Mouse (Mus musculus) adrenal gland, postnatal 4 days (tissue): ENCODE results near the gene Tirap. TPM values are rescaled to one million over a fixed set of nuclear protein-coding genes. Genes with fewer than 3 reads are reported as not detected.
A peak's percentile ranks its signal among the peaks of the same experiment; 100 is the strongest.

Experiments used
- DNase-seq, 2 experiments: peaks; one replicate each; pipeline ENCODE4 v3.0.0; 2021 to 2022; ENCODE audit warnings: low spot score in 2 of 2, mixed read lengths in 2 of 2
- total RNA-seq, 2 experiments: library from RNA; stranded (reverse); gene quantifications; 2 replicates each; pipeline ENCODE4 v1.2.3; 2021

Tirap gene
- total RNA-seq, 2 experiments from 2014 or later = 6.8 to 10.2 TPM

DNA sequence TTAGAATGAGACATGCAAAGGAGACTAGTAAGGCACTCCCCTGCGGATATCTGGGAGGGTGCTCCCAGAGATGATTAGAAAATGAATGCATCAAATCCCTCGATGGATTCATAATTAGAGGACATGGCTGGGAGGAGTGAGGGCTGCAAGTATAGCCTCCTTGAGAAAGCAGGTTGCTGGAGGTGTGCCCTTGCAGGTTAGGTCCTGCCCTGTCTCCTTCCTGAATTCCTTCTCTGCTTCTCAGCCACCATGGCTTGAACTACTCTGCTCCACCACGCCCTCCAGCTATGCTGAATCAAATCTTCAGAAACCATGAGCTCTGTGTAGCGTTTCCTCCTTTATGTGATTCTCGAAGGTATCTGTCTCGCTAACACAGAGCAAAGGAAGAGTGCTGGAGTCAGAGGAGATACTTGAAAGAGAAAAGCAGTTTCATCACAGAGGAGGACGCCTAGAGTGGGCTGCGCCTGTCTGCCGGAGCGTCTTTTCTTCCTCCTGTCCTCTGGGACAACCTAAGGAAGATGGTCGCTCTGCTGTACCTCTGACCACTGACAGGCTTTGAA lies 7.0 kb downstream of the Tirap start:
- no peak for DNase-seq

- no peak for DNase-seq
Measured at GRCm38 (mm10) chr9:35188700-35189099, 11.4 kb downstream of the Tirap start.

DNA sequence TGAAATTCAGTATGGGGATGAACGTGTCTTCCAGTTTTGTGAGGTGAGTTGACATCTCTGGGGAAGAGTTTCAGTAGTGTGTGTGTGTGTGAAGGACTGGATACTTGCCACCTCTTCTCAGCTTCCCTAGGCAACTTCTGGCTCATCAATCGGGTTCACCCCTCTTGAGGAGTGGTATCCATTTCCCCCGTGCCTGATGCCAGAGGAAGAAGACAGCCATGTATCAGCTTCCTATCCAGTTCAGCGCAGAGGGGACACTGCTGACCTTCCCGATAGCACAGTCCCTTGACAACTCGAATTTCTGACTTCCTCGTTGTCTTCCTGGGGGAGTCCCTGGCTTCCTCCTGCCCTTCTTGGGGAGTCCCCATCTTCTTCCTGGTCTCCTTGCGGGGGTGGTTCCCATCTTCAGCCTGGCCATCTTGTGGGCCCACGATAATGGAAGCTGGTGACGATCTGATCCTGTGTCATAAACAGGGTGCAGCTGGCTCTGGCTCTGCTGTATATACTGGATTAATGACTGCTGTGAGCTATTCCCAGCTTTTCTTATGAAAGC lies 12.7 kb downstream of the Tirap start:
- no peak for DNase-seq

GRCm38 (mm10) chr9:35186430-35186829 lies 13.7 kb downstream of the Tirap start:
- no peak for DNase-seq

DNA sequence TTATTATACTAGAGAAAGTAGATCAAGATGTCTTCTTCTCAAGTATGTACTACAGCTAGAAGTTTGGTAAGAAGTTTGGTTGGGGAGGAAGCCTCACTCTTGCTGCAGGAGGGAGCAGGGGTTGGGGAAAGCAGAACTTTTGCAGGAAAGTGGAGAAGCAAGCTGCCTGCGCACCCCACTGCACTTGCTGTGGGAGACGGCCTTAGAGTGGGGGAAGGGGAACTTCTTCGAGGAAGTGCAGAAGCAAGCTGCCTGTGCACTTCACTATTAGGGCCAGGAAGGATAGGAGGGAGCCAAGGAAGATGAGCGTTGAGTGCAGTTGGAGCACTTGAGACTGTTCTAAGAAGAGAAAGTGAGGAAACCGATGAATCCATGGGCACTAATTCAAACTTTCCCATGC lies 16.7 kb downstream of the Tirap start:
- DNase-seq = no peak

GRCm38 (mm10) chr9:35182832-35183231 lies 17.3 kb downstream of the Tirap start:
- DNase-seq = no peak

- no peak for DNase-seq
Measured at GRCm38 (mm10) chr9:35176124-35176659, 23.9 kb downstream of the Tirap start.

DNA sequence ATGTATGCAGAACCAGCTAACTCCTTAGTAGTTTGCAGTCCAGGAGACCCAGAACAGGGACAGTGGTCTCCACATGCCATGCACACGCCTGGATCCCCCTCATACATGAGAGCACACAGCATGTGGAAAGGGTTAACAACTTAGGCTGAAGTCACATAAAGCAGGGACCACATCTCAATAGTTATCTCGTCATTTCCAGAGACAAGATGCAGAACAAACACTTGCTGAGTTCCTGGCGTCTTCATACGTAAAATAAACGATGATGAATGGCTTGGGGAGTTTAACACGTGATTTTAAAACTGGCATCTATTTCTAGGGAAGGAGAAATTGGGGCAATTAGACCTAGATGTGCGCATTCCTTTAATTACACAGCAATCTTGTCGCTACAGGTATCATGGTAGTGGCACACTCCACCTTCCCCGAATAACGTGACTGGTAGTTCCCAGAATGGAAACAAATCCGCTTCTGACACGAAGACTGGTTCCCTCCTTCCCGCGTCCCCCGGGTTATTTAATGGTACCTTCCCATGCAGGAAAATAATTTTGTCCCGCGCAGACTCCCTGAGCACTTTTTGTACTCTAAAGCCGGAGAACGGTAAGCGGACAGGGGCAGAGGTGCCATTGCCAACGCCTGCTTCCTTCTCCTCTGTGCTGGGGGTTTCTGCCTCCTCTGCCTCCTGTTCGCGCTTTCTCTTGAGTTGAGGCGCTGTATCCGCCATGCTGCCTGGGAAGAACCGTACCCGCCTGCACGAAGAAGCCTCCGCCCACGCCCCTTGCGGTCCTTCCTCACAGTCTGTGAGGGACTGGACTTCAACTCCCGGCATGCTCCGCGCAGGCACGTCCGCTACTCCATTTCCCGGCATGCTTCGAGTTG lies 24.6 kb downstream of the Tirap start, which contains the start of gene Dcps:
Gene Dcps (minus strand): TSS at position 811 of the 873 bp plus-strand sequence.
- peak; percentile 77 to 81 for DNase-seq

DNA sequence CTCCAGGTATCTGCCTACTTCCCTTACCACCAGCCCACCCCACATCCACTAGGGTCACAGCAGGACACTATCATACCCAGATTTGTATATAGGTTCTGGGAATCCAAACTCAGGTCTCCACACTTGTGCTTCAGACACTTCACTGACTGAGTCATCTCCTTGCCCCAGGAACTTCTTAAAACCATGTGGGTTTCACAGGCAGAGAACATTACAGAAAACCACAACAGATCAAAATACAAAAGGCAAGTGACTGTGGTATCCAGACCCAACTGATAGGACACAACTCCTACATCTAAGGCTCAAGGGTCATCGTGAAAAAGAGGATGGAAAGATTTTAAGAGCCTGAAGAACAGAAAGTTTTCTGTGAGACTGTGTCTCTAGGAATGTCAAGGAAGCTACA lies 26.8 kb downstream of the Tirap start:
- no peak for DNase-seq

DNA sequence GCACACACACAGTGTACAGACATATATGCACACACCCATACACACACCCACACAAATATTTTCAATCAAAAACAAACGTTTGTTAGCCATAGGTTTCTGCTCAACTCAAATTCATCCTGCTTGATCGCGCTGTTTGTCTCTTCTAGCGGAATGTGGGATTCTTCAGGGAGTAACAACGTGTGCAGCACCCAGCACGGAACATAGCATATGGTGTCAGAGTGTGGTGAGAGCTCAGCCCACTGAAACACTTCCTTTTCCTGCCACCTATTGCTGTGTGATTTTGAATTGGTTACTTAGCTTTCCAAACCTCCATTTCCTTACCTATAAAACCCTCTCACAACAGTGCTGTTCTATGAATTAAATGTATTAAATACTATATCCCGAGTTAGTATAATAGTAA lies 30.0 kb downstream of the Tirap start:
- DNase-seq = no peak

- no peak for DNase-seq
Measured at GRCm38 (mm10) chr9:35166798-35167635, 33.1 kb downstream of the Tirap start.

- DNase-seq = no peak
Measured at GRCm38 (mm10) chr9:35166144-35166797, 33.8 kb downstream of the Tirap start.

DNA sequence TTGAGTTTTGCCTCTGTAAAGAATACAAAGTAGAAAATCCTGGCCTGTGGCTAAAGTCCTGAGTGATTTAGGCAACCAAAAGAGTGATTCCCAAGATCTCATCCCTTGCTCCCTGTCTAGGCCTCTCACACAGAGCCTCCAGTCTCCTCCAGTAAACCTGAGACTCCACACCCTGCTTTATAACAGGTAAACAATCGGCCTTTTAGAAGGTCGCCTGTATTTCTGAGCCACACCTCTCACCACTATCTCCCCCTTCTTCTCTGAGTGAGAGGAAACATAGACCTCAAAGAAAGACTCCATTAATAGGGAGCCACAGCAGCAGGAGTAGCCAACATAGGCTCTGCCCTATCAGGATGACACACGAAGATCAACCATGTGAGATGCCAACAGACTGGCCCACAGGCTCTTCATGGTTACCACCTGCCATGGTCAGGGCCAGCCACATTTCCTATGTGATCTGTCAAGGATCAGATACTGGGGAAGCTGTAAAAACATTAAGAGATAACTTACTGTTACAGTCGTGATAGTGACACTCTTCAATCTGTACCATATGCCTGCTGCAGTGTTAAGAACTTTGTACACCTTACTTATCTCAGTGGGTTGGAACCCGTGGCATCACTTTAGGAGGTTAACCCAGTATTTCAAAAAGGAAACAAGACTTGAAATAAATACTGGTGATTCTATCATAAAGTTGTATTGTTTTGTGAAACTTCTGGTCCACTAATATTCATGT lies 35.8 kb downstream of the Tirap start:
- no peak for DNase-seq

DNA sequence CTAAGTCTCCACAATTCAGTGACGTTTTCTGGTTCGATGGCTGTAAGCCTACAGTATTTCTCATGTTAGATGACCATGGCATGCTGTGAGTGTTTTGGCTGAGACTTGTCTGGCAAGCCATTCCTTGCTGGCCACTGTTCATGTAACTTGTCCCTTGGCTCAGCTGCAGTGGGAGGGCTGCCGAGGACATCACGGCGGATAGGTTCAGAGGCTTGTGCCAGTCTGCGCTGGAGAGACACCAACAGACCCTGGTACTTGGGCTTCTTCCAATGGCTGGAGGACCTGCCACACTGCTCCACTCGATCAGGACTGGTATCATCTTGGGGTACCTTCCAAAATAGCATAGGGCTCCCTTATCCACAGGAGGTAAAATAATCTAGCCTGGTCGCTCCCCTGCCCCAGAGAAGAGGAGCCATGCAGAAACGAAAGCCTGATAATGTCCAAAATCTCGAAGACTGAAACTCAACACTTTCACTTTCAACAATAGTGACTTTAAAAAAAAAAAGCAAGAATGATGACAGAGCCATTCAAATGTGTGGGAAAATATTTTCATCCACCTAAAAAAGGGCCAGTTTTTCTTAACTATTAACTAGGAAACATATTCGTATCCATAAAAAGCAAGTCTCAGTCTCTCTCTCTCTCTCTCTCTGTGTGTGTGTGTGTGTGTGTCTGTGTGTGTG lies 36.9 kb downstream of the Tirap start:
- DNase-seq = no peak

DNA sequence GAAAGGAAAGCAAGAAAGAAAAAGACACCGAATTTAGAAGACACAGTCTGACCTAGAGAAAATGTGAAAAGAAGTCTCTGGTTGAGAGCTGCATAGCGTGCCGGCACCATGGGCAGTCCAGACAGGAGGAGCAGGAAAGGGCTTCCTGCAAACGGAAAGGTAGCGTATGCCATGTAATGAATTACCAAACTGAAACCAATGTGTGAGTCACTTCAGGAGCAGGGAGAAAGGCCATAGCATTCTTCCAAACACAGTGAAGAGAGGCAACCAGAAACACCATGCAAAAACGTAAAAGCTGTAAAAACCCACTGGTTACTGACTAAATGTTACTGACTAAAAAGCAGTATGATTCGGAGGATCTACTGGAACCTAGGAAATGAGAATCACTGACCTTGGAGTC lies 38.4 kb downstream of the Tirap start:
- no peak for DNase-seq

DNA sequence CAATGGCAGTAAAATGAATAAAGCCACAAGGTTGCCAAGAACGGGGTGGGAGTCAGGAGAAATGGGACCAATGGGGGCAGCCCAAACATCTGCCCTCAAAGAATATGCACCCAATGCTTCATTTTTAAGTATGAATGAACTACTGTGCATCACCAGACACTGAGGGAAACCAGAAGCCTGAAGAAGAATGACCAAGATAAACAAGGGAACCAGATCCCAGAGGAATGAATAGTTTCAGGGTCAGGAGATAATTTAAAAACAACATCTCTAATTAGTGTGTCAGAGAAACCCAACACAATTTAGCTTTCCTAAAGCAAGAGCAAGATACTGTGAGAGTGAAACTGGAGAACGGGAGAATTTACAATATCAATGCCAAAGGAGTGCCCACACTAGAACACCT lies 39.4 kb downstream of the Tirap start:
- no peak for DNase-seq

DNA sequence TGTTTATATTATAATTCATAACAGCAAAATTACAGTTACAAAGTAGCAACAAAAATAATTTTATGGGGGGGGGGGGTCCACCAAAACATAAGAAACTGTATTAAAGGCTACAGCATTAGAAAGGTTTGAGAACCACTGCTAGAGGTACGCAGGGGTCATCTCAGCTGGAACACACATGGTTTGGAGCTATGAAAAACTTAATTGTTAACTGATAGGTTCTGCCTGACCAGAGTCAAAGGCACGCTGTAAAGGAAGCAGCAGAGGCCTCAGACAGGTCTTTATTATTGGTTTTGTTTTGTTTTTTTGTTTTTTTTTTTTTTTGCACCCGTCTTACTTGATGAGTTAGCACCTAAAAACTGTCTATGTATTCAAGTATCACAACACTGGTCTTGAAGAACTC lies 41.6 kb downstream of the Tirap start:
- DNase-seq = no peak

DNA sequence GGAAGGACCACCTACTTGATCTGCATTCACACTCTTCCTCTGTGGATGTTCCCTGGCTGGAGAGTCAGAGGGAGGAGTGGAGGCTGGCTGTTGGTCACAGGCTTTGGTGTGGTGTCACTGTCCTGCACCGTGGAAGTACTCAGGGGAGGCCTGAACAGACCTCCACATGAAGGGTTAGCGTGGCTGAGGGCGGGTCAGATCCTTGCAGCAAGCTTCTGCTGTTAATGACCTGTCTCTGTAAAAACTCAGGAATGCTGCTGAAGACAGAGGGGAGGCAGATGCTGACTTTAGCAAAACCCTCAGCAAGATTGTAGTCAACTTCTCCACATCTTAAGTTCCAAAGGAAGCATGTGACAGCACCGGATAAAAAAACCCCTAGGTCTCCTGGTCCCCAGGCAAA lies 43.2 kb downstream of the Tirap start:
- DNase-seq = no peak

GRCm38 (mm10) chr9:35156002-35156710 lies 43.9 kb downstream of the Tirap start:
- DNase-seq = no peak
